Mouse (Mus musculus): Measurements from ENCODE around the gene Ankrd65. TPM values are rescaled to one million over a fixed set of nuclear protein-coding genes. Genes with fewer than 3 reads are reported as not detected.
"Not testable (repeated sequence)": the region's sequence is repeated elsewhere in the genome, so short reads cannot be mapped to it uniquely, and the experiment has no call there.

Gene Ankrd65
- under 1 TPM in 1 of 2 experiments, not detected in 1; 0.48 TPM for total RNA-seq (2021)
- long read RNA-seq, experiment 1 = 0 reads
- long read RNA-seq, experiment 2, partial matches to known transcripts = 0 of 1 reads
- long read RNA-seq, experiment 2, other reads (novel, unspliced or antisense) = 1 of 1 reads

GRCm38 (mm10) chr4:155790021-155790489 lies at the start of gene Ankrd65:
Gene Ankrd65 (plus strand): TSS chr4:155790439.
- DNase-seq (ENCODE audit: low spot score in 2 of 2) = no peak

GRCm38 (mm10) chr4:155740681-155741080 lies 49.6 kb upstream of the Ankrd65 start:
- not testable (repeated sequence) for DNase-seq (ENCODE audit: low spot score in 2 of 2)

GRCm38 (mm10) chr4:155742684-155743083 lies 47.6 kb upstream of the Ankrd65 start:
- no peak for DNase-seq (ENCODE audit: low spot score in 2 of 2)

GRCm38 (mm10) chr4:155744474-155744873 lies 45.8 kb upstream of the Ankrd65 start:
- no peak for DNase-seq (ENCODE audit: low spot score in 2 of 2)

GRCm38 (mm10) chr4:155745136-155745535 lies 45.1 kb upstream of the Ankrd65 start:
- DNase-seq (ENCODE audit: low spot score in 2 of 2) = no peak

- DNase-seq (ENCODE audit: low spot score in 2 of 2) = no peak
Observed at GRCm38 (mm10) chr4:155746036-155746548, 44.1 kb upstream of the Ankrd65 start.

- no peak for DNase-seq (ENCODE audit: low spot score in 2 of 2)
Observed at GRCm38 (mm10) chr4:155746575-155747490, 43.4 kb upstream of the Ankrd65 start.

GRCm38 (mm10) chr4:155757011-155757410 lies 33.2 kb upstream of the Ankrd65 start:
- DNase-seq (ENCODE audit: low spot score in 2 of 2) = no peak

GRCm38 (mm10) chr4:155759862-155760612 lies 30.2 kb upstream of the Ankrd65 start:
- DNase-seq (ENCODE audit: low spot score in 2 of 2) = no peak

GRCm38 (mm10) chr4:155760613-155761355 lies 29.5 kb upstream of the Ankrd65 start, which contains the start of gene Atad3a:
Gene Atad3a (minus strand): TSS chr4:155761093.
- peak; percentile 96 to 98 for DNase-seq (ENCODE audit: low spot score in 2 of 2)

GRCm38 (mm10) chr4:155761356-155762099 lies 28.7 kb upstream of the Ankrd65 start:
- DNase-seq (ENCODE audit: low spot score in 2 of 2) = no peak

- no peak for DNase-seq (ENCODE audit: low spot score in 2 of 2)
Observed at GRCm38 (mm10) chr4:155762357-155762756, 27.9 kb upstream of the Ankrd65 start.

GRCm38 (mm10) chr4:155769496-155769879 lies 20.8 kb upstream of the Ankrd65 start:
- no peak for DNase-seq (ENCODE audit: low spot score in 2 of 2)

- peak; percentile 88 to 92 for DNase-seq (ENCODE audit: low spot score in 2 of 2)
Observed at GRCm38 (mm10) chr4:155769880-155770512, 20.2 kb upstream of the Ankrd65 start.

GRCm38 (mm10) chr4:155770626-155771025 lies 19.6 kb upstream of the Ankrd65 start:
- DNase-seq (ENCODE audit: low spot score in 2 of 2) = no peak

- no peak for DNase-seq (ENCODE audit: low spot score in 2 of 2)
Observed at GRCm38 (mm10) chr4:155771706-155772105, 18.5 kb upstream of the Ankrd65 start.

GRCm38 (mm10) chr4:155772786-155773185 lies 17.5 kb upstream of the Ankrd65 start:
- DNase-seq (ENCODE audit: low spot score in 2 of 2) = no peak

- no peak for DNase-seq (ENCODE audit: low spot score in 2 of 2)
Observed at GRCm38 (mm10) chr4:155773335-155774078, 16.7 kb upstream of the Ankrd65 start.

Measured in layer of hippocampus, postnatal 14 days (tissue).